Mouse (Mus musculus) T-helper 17 cell (primary cell): ENCODE data around the gene Gpat3.

Experiments
- in situ Hi-C, 2 experiments: fragments of 300-600 bp; cut with MboI, MseI; formaldehyde crosslinking; loops; 1 replicate in 1 of 2; 2 replicates in 1 of 2; pipeline ENCODE4 v1.15.1; 2025; ENCODE audit warnings: high pct_unique_total_duplicates in 2 of 2

Gpat3 gene

DNA sequence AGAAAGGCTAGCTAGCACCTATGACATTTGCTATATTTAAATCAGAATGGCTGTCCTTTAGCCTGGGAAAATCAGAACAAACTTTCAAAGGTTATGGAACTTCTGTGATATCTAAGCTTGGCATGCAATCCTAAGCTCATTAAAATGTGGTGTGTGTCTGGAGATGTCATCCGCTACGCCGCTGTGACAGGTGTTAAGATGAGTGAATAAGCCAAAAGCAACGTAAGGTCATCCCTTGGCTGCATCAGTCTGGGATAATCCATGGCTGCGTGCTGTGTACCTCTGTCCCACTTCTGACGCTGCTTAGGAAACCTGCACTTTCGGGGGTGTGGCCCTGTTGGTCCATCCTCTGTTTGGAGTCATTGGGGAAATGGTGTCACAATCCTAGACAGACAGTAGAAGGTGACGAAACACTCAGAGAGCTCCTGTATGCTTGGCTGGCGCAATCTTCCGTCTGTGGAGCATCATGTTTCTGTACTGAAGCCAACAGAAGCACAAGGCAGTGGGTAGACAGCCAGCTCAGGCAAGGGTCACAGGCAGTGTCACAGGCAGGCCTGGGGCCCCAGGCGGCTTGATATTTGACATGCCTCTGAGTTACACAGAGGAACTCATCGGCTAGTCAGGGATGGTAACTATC lies 15.0 kb downstream of the Gpat3 start:
- in situ Hi-C loops: no loop called here

DNA sequence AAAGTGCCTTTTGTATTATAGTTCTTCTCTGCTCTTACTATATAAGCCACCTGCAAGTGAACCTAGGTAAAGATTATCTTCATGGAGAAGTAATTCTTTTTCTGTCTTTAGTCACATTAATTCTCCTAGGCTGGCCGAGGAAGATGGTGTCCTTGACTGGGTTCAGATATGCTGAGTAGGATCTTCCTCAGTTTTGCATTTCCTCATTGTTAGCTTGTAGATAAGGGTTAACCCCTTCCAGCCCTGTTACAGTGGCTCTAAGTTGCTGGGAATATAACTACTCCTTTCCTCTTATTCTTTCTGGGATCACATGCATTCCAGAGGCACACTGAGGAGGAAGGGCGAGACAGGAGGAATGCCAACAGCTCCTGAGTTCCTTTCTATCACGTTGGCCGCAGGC lies 15.6 kb downstream of the Gpat3 start:
- in situ Hi-C loops: no loop called here

DNA sequence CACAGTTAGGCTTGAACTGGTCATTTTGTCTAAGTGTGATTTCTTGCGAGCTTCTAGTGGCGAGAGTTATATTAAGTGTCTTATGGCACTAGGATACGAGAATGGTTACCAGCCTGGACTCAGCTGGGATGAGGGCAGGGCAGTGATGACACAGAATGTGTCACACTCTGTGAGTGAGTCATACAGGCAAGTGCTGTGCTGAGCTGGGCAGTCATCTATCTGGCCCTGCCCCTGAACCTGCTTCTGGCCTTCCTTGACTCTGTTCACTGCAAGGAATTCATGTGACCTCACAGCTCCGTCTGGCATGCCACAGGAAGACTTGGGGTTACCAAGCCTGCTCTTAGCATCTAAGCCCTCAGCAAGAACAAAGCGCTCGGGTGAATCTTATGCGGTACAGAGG lies 16.3 kb downstream of the Gpat3 start:
- in situ Hi-C loops: no loop called here

DNA sequence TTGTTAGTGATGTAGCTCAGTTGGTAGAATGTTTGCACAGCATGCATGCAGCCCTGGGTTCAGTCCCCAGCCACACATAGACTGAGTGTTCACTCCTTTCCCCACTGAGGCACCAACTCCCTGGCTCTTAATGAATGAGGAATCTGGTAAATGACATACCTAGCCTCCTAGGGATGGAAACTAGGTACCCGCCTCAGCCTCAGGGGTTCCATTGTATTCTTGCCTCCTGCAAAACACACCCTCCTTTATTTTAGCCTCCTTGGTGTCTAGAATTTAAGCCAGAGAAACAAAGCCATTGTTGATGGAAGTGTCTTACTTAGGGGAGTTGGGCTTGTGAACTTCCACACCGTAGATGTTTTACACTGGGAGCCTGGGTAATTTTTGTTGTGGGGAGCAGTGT lies 17.6 kb downstream of the Gpat3 start:
- in situ Hi-C loops: no loop called here

DNA sequence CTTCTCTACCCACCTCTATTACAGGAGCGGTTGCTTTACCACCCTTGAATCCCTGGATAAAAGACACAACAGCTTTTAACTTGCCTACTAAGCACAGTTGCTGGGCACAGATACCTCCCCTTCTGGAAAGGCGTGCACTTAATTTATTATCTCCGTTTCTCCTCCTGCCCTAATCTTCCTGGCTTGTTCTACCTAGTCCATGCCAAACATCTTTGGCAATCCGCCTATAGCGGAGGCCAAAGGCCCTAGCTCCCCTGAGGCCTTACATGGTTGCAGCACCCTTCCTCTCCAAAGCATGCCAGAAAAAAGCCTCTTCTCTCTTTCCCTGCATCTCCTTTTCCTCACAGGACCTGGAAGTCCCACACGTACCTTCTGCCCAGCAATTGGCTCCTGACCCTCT lies 18.9 kb downstream of the Gpat3 start:
- in situ Hi-C loops: no loop called here

DNA sequence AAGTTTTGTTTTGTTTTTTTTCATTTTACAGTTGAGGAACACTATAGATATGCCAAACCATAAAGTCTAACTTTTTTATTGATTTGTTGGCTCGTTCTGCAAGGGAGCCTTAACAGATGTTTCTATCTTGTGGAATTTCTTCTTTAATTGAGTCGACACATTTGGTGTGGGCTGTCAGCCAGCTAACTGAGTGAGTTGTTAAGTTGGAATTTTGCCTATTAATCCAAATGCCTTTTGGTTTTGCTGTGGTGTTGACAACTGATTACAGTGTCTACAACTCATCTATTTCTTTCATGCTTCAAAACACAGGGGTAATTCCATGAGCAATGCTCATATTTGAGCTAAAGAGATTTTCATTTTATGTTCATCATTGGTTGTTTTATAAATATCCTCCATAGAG lies 20.7 kb downstream of the Gpat3 start:
- in situ Hi-C loops: no loop called here

DNA sequence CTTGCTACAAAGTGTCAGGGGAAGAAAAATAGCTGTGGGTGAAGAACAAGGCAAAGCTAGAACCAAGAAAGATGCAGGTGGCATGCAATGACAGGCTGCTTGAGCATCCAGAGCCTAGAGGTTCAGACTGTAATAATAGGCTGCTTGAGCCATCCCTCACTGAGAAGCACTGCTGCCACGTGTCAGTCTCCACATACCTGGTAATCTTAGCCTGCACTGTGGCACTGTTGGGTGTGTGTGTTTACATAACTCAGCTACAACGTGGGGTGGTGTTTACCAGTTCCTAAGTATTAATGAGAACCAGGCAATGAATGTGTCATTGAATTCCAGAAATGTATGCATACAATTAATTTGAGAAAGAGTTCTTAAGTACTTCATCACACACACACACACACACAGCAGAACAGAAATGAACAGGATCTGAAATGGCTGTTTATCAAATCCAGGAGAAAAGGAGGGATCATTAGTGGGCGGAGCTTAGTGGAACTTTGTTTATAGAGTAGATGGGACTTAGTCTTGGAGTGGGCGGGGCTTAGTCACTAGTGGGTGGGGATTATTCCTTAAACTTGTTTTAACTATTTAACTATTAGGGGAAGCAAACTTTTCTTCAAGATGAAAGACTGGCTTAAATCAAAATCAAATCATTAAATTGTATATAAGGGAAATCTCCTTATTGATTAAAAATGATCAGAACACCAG lies 23.8 kb downstream of the Gpat3 start:
- in situ Hi-C loops: no loop called here

DNA sequence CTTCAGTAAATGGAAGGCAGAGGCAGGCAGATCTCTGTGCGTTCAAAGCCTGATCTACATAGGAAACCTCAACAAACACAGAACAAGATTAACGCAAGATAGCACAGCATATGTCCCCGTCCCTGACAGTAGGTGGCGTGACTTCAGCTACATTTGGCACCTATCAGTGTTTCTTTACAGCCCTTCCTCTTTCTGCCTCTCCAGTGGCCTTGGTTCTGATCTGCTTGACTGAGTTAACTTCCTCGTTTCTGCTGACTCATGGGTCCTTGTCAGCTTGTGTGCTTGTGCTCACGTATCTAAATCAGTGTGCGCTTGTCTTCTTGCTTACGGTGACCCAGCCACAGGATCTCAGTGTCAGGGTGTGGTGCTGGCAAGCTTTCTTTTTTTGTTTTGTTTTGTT lies 26.5 kb downstream of the Gpat3 start:
- in situ Hi-C loops: no loop called here

DNA sequence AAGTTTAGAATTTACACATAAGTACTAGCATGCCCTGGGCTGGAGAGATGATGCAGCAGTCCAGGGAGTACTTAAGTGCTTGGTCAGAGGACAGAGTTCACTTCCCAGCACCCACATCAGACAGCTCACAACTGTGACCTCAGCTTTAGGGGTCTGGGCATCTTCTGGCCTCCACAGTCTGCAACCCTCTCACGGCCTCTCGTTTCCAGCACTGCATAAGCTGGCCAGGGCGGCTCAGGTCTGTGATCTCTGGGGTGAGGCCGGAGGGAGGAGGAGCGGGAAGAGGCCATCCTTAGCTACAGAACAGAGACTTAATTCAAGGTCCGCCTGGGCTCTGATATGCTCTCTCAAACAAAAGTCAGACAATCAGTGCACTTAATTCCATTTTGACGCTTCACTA lies 29.2 kb downstream of the Gpat3 start:
- in situ Hi-C loops: no loop called here

DNA sequence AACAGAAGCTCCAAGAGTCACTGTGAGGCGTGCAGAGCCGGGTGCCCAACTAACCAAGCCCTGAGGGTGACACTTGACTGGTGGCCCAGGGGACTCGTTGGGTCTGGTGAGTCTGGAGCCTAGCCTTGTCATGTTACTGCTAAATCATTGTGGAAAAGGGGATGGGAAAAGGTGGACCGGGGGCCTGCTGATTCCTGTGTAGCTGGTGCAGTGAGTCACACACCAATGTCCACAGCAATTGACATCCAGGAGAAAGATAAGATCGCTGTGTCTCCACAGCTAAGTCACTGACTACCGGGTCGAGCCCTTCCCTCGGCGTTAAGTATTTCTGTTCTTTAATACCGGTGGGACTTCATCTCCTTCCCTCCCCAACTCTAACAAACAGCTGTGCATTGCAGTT lies 29.7 kb downstream of the Gpat3 start:
- in situ Hi-C loops: no loop called here

DNA sequence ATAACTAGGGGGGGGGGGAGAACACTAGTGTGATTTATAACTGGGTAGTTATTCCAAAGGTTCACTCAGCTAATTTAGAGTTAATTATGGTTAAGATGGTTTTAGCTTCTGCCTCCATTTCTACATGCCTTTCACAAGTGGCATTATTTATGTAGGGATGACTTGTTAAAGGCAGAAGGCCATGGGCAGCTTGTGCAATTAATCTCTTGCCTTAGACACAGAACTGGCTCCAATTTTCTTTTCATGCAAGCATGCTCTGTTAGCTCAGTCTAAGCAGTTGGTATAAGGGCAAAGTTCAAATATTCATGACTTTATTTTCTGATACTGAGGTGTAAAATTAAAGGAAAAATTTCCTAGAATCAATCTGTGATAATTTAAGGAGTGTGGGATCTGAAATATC lies 31.5 kb downstream of the Gpat3 start:
- in situ Hi-C loops: no loop called here

DNA sequence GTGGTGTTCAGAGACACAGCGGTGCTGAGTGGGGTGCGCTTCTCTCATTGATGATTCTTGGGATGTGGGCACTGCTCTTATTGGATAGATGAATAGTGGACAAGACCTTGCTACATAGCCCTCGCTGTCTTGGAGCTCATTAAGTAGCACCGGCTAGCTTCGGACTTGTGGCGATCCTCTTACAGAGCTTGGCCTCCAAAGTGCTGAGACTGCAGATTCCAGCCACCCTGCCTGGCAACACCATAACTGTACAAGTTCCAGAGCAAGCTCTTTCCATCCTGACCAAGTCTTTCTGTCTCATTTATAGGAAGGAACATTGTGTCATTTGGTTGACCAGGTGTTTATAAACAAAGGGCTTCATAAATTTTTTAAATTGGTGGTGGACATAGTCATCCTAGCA lies 39.7 kb downstream of the Gpat3 start:
- in situ Hi-C loops: no loop called here

DNA sequence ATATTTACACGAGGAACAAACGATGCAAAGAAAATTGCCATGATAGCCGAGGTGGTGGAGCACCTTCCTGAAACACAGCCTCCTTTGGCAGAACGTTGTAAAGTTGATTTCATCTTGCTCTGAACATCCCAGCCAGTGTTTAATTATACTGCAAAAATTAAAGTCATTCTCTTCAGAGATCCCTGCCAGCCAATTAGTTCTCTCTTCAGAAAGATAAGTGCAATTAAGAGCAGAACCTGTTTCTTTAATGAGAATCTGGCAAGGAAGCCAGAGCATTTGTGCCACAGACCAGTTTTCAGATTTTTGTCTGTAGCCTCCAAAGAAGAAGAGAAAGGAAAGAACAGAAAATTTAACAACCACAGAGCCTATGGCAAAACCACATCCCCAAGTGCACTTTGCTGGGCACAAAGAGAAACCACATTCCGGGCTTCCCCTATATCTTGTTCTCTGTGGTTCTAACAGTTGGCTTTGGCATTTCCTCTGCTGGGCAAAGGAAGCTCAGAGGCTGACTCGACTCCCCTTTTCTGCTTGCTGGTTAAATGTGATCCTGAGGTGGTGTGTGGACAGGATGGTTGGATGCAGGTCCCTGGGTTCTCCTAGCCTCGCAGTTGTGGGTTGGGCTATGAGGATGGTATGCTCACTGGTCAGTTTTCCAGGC lies 40.9 kb downstream of the Gpat3 start:
- in situ Hi-C loops: no loop called here

DNA sequence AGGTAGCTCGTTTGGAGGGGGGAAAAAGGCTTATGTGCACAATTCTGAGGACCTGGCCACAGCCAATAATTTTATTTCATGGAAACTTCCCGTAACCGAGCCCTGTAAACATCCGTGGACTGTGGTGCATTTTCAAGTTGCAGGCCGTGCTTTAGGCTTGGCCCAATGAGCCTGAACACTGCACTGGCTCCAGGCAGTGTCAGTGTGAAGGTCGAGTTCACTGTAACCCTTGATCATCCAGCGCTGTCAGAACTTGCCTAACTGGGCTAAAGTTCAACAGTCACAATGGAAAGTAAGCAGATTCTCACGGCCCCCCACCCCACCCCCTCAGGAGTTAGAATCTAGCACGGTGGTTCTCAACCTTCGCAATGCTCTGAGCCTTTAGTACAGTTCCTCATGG lies 50.7 kb downstream of the Gpat3 start:
- in situ Hi-C loops: no loop called here

DNA sequence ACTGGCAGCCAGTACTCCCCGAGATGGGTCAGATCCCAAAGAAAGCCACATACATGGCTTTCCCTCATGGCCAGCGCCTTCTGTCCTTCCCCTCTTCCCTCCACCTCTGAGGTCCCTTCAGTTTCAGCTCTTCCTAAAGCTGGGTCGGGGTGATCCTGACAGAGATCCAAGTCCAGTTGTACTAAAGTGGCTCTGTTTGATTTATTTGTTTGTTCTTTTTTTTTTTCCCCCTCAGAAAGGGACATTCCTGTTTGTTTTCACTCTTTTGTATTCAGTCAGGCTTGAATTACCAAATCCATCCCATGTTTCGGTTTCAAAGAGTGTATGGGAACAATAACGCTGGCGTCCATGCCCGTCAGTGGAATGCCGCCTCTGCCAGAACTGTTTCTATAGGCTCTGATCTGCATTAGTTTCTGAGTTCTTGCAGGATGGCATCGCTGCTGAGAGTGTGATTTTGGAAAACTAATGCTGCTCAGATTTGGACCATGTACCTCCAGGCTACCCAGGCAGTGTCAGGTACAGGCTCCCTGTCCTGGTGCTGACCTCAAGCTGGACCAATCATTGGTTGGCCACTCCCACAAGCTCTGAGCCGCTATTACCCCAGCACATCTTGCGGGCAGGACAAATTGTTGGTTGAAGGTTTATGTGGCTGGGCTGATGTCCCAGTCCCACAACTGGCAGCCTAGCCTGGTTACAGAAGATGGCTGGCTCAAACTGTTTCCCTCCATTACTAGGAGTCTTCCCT lies 54.4 kb downstream of the Gpat3 start:
- in situ Hi-C loops: no loop called here

DNA sequence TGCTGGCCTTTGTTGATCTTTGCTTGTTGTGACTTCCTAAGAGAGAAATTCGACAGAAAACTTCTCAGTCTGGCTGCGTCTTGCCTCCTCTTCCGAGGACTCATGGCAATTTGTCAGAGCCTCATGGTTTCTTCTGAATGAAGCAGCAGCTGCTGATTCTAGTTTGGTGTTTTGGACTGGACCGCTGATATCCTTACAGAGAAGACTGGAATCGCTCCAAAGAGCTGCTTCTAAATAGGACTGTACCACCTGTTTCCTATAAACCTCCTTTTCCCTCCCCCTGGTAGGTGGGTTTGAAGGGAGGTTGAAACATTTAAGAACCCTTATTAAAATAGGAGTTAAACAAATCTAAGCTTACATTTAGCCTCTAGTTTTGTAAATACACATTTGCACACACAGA lies 55.5 kb downstream of the Gpat3 start:
- in situ Hi-C loops: no loop called here

DNA sequence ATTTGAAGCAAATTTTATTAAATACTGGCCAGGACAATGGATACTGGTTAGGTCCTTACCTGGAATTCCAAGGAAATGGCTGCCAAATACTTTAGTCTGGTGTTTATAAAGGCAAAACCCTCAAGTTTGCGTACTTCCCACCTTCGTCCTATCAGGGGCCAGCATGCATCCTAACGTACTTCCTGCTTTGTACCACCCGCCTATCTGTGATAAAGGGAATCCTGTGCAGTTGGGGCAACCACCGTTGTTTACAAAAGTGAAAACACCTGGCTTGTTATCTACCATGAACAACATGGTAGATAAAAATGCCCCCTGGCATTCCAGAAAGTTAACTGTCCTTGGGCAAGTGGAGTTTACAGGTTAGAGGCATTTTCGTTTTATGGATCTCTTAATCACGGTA lies 63.0 kb downstream of the Gpat3 start:
- in situ Hi-C loops: no loop called here

DNA sequence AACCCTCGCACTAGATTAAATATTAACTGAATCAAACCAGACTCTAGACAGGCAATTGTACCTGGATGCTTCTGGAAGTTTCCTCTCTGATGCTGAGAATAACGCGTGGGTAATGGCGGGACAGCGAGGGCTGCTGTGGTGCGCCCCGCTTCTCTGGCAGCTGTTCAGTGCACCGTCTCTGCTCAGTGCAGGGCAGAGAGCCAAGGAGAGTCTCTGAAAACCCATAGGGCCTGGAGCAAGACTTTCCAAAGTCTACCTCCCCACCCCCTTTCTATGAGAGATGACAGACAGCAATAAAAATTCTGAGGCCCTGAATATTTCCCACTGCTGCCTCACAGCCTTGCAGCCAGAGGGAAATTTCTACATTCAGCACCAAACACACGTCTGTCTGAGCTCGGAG lies 63.4 kb downstream of the Gpat3 start:
- in situ Hi-C loops: no loop called here

DNA sequence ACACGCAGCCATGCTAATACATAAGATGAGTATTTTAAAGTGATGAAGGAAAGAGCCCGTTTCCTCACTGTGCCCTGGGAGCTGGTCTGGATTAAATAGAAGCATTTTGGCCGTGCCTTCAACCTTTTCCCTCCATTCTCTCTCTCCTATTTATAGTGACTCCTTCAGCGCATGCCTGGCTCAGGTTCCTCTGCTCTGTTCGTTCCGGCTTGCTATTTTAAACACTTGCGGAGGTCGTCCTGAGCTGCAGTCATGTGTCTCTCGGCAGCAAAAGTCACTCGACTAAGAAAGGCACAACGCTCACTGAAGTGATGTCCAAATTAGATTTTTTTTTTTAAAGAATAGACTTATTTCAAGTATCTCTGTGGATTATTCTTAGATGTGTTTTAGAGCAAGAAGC lies 64.2 kb downstream of the Gpat3 start:
- in situ Hi-C loops: loop anchor here (5.0 to 10.0 kb wide), 6 partner anchors 87 to 555 kb away; partner anchors contain the start of genes Abraxas1 (in 2 of the 2) and Plac8 (in 1 of the 2)

DNA sequence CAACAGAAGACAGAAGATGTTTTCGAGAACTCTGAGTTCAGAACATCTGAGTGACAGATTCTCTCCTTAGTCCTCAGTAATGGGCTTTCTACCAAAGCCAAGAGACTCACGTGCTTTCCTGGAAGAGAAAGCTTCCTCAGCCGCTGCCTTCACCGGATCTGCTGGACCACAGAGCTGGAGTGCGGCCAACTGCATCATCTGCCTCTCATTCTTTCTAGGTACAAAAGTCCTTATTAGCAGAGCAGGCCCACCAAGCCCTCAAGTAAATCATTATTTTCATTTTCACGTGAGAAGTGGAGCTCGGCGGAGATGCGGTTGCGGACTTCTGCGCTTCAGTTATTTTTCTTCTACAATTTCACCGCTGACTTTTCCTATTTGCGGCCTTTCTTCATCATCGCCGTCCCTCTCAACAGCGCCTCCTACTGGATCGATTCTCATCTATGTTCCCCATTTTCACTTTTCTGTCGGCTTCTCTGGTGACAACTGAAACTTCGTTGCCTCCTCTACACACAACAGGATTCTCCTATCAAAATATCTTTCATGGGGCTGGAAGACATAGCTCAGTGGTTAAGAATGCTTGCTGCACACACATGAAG lies 66.1 kb downstream of the Gpat3 start:
- in situ Hi-C loops: loop anchor here (5.0 to 10.0 kb wide), 6 partner anchors 89 to 557 kb away; partner anchors contain the start of genes Abraxas1 (in 2 of the 2) and Plac8 (in 1 of the 2)

DNA sequence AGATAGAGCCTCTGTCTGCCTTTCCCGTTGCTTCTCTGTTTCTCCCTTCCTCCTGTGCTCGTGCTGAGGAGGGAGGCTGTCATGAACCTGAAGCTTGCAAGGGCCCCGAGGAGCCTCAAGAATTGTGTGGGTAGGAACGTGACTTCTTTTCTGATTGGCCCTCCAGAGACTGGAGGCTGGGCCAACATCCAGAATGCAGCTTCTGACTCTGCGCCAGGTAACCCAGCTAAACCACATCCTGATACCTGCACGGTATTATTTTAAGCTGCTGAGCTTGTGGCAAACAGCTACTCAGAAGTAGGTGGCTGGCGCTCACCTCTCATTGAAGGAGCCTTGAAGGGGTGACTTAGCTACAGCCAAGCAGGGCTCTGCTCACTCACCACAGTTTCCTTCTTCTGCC lies 66.9 kb downstream of the Gpat3 start:
- in situ Hi-C loops: loop anchor here (5.0 to 10.0 kb wide), 6 partner anchors 90 to 558 kb away; partner anchors contain the start of genes Abraxas1 (in 2 of the 2) and Plac8 (in 1 of the 2)

DNA sequence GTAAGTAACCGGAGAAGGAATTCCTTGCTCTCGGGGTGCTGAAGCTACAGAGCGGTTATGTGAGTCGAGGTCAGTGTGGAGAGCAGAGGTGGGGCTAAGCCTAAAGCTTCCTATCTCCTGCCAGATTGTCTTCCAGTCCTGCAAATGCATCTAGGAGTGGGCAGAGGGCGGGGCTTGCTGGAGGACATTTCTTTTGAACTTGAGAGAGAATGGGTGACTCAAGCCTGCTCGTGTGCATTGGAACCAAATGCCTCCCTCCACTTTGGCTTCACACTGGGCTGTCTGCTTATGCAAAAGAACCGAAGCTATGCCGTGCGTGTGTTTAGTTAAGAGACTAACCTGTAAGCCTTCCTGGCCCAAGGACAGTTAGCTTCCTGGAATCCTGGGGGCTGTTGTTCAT lies 67.8 kb downstream of the Gpat3 start:
- in situ Hi-C loops: loop anchor here (5.0 to 10.0 kb wide), 6 partner anchors 91 to 558 kb away; partner anchors contain the start of genes Abraxas1 (in 2 of the 2) and Plac8 (in 1 of the 2)
